Mouse (Mus musculus) left cerebral cortex, postnatal 4 days (tissue): ENCODE results near the gene Uck2. TPM values are rescaled to one million over a fixed set of nuclear protein-coding genes. Genes with fewer than 3 reads are reported as not detected.

Experiments
- DNase-seq: peaks from one replicate; pipeline ENCODE4 v3.0.0-alpha.2; 2022
- intact Hi-C: fragments of 180-260 bp; cut with DNase I; formaldehyde crosslinking; loops from one replicate; pipeline ENCODE4 v1.15.1; 2025
- total RNA-seq, 2 experiments: library from RNA; stranded (reverse); gene quantifications; 2 replicates each; pipeline ENCODE4 v1.2.3; 2021

Gene Uck2
- total RNA-seq, 2 experiments from 2014 or later: 80.8 to 85.6 TPM

DNA sequence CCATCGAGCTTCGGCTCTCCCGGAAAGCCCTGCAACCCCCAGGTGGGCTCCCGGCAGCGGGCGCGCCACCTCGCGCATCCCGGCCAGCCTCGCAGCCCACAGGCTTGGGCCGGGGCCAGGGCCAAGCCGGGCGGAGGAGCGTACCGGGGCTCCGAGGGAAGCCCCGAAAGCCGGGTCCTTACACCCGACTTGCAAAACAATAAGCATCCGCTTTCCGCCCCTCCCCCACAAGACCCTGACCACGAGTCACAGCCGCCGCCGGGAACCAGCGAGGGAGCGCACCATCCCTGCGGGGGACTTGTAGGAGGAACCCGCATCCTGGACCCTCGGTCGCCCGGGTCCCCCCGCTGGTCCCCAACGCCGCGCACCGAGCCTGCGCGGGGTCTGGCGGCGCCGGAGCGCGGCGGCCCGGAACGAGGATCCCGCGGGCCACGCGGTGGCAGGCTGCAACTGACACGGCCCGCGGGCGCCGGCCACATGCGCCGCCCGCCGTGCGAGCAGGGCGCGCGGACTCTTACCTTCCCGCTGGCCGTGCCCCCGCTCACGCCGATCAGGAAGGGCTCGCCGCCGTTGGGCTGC is 773 bp downstream of the Uck2 start:
- DNase-seq: peak; percentile 85
- intact Hi-C loops: no loop called here

DNA sequence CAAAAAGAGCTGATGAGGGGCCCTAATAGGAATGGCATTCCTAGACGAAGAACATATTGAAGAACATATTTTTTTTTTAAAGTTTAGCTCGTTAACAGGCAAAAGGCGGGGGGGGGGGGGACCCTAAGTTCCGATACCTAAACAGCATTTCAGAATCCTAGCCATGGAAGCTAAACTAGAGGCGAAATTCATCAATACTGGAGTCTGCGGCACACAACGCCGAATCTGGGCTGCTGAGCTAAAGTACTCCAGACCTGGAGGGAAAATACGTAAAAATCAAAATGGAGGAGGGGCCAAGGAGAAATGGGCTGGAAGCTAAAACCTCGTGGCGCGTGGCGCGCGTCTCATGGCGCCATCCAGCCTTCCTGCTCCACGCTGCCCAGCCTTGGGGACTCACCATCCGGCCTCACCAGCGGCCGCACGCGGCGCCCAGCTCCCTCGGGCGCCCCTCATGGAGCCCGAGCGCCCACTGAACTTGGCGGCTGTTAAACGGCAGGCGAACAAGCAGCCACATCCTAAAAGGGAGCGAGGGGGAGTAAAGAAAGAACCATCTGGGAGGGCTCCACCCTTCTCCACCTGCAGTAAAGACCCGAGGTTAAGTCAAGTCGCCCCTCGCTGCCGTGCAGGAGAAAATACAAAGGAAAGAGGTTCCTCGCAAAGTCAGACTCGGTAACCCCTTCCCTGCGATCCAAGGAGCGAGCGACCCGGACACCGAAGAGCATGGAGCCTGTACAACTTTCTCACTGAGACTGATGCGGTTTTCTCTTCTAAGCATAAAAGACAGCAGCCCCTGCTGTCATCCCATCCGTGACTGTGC is 1.5 kb downstream of the Uck2 start:
- DNase-seq: peak; percentile 55
- intact Hi-C loops: no loop called here

- intact Hi-C loops: no loop called here
- DNase-seq: no peak
These were observed 2.4 kb downstream of the Uck2 start for GRCm38 (mm10) chr1:167282768-167283167.

GRCm38 (mm10) chr1:167282112-167282511 is 3.0 kb downstream of the Uck2 start:
- intact Hi-C loops: no loop called here
- DNase-seq: no peak

DNA sequence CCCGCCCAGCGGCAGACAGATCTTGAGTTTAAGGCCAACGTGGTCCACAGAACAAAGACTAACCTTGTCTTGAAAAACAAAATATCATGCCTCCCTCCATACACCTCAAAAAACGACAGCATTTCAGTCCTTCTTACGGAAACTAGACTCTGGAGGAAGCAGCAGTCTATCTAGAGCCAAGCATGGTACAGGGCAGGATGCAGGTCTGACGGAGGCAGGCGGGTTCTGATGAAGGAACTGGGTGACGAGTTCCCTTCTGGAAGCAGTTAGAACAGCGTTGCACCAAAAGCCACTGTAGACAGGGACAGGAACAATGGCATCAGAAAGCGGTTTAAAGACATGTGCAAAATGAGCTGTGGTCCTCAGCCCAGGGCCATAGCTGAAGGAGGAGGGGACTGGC is 5.1 kb downstream of the Uck2 start:
- no peak for DNase-seq
- intact Hi-C loops: no loop called here

DNA sequence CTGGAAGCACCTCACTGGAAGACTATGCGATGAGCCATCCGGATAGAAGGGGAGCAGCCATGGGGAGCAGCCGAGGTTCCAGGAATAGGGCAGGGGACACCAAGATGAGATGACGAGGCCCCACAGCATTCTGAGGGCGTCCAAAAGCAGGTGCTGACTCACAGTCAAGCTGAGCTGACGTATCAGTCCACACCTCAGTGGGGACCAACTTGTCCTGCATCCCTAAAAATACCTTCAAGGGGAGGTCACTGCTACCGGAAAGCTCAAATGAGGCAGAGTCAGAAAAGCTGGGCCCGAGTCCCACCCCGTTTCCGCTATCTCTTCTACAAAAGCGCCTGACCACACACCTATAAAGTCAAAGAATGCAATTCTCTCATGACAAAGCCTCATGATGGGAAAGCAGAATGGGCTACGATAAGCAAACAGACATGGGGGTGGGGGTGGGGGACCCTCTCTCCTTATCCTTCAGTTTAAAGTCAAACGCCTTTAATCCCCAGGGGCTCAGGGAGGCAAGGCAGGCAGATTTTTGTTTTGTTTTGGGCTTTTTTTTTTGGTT is 5.9 kb downstream of the Uck2 start:
- intact Hi-C loops: loop anchor here (10.0 kb wide), 1 partner anchor 54 kb away; no protein-coding TSS in a partner anchor
- no peak for DNase-seq

DNA sequence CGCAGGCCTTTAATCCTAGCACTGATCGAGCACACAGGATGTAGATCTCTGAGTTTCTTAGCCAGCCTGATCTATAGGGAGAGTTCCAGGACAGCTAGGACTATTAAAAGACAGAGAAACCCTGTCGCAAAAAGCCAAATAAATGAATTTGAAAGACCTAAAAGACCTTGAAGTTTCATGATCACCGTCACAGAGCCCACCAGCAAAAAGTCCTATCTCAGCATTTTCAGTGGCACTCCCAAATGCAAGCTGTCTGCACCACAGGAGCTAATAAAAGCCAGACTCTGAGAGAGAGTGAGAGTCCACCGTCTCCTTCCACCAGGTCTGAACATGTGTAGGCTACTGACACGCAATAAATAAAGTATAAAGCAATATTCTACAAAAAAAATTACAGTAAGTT is 6.7 kb downstream of the Uck2 start:
- intact Hi-C loops: loop anchor here (10.0 kb wide), 1 partner anchor 54 kb away; no protein-coding TSS in a partner anchor

GRCm38 (mm10) chr1:167274646-167275390 is 10.3 kb downstream of the Uck2 start:
- intact Hi-C loops: loop anchor here (10.0 kb wide), 1 partner anchor 50 kb away; no protein-coding TSS in a partner anchor
- no peak for DNase-seq

More for the DNA sequence above, 6.7 kb downstream of the Uck2 start:
- DNase-seq: no peak

GRCm38 (mm10) chr1:167273380-167274163 is 11.5 kb downstream of the Uck2 start:
- intact Hi-C loops: loop anchor here (10.0 kb wide), 1 partner anchor 49 kb away; no protein-coding TSS in a partner anchor
- DNase-seq: no peak

- DNase-seq: no peak
- intact Hi-C loops: loop anchor here (10.0 kb wide), 1 partner anchor 47 kb away; no protein-coding TSS in a partner anchor
These were observed 13.3 kb downstream of the Uck2 start for GRCm38 (mm10) chr1:167271841-167272240.

DNA sequence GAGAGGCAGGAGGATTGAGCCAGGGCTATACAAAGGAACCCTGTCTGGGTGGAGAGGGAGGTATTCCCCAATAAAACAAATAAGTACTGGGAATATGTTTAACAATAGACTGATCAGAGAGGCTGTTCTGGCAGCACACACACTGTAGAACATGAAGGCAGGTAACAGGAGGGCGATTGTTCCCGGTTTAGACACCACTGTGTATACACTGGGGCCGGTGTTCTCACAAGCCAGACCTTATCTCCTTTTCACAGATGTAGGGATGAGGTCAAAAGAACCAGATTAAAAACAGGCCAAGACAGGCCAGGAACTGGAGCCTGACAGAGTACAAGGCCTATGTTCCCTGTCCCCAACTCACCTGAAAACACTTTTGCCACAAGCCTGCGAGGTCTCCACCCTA is 13.8 kb downstream of the Uck2 start:
- intact Hi-C loops: loop anchor here (10.0 kb wide), 1 partner anchor 47 kb away; no protein-coding TSS in a partner anchor
- DNase-seq: no peak

DNA sequence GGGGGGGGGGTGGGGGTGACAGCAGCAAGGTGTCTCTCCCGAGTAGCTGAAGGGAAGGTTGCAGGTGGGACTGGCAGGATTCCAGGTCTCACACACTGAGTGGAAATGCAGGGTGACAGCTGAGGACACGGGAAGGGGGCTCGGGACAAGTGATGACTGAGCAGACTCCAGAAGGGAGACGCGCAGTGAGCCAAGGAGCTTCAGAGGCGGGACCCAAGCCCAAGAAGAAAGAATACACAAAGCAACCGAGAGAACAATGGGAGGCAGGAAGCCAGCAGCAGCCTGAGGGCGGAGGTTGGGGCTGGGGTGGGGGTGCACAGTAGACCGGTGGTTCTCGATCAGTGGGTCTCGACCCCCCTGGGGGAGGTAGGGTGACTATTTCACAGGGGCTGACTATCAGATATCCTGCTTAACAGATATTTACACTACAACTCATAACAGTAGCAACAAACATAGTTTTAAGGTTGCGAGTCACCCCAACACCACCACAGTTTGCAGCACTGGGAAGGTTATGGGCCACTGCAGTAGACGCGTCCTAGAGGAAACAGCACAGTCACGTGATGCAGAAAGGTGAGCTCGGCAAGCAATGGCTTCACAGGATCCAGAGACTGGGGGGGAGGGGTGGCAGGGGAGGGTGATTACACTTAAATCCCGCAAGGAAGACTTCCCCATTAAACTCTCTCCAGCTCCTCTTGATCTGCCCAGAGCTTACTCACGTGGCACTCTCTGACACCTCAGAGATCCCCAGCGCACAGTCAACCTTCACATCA is 14.6 kb downstream of the Uck2 start:
- peak; percentile 71 for DNase-seq
- intact Hi-C loops: loop anchor here (10.0 kb wide), 1 partner anchor 46 kb away; no protein-coding TSS in a partner anchor

- peak; percentile 83 for DNase-seq
- intact Hi-C loops: loop anchor here (10.0 kb wide), 1 partner anchor 45 kb away; no protein-coding TSS in a partner anchor
These were observed 15.3 kb downstream of the Uck2 start for GRCm38 (mm10) chr1:167269856-167270270.

DNA sequence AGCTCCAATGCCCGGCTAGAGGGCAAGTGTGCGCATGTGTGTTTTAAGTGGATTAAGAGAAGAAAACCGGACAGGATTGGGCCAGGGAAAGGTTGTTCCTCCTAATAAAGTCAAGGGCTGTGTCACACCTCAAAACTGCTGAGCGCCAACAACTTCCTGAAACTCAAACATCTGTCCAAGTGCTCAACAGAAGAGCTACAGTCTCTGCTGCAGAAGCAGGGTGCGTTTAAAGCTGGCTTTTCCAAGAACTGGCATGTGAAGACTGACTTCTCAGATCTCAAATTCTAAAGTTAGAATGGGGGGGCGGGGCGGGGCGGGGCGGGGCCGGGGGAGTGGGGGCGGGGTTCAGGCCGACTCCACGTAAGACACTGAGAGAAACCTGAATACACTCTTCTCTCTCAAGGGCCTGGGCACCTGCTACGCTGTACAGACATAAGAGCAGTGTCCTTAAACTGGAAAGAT is 15.7 kb downstream of the Uck2 start:
- intact Hi-C loops: no loop called here

DNA sequence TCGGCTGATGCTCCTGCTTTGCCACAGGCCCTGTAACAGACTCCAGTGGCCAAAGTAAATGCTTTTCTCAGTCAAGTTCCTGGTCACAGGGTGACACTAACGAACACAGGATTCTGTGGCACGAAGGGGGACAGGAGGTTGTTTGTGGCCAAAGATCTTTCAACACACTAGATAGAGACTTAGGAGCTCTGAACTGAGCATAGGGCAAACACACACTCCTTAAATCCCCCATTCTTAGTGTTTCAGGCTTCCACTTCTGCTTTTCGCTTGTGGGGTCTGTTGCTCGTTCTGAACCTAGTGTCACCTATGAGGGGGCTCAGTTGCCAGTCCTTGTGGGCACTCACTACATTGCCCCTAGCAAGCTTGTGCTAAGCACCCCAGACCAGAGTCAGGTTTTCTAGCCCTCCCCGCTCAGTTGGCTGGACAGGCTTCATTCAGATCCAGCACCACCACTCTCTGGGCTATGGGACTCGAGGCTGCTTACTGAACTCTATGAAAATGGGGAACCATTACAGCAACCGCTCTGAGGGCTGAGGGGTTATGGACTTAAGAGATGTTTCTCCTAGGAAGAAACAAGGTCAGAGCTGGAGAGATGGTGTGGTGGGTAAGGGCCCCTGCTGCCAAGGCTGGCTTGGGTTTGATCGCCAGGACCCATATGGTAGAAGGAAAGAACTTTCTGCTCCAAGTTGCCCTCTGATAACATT is 16.6 kb downstream of the Uck2 start:
- intact Hi-C loops: no loop called here
- no peak for DNase-seq

More for the DNA sequence above, 15.7 kb downstream of the Uck2 start:
- DNase-seq: no peak

- DNase-seq: no peak
- intact Hi-C loops: no loop called here
These were observed 18.4 kb downstream of the Uck2 start for GRCm38 (mm10) chr1:167266720-167267119.

- intact Hi-C loops: no loop called here
- no peak for DNase-seq
These were observed 19.8 kb downstream of the Uck2 start for GRCm38 (mm10) chr1:167265366-167265765.

DNA sequence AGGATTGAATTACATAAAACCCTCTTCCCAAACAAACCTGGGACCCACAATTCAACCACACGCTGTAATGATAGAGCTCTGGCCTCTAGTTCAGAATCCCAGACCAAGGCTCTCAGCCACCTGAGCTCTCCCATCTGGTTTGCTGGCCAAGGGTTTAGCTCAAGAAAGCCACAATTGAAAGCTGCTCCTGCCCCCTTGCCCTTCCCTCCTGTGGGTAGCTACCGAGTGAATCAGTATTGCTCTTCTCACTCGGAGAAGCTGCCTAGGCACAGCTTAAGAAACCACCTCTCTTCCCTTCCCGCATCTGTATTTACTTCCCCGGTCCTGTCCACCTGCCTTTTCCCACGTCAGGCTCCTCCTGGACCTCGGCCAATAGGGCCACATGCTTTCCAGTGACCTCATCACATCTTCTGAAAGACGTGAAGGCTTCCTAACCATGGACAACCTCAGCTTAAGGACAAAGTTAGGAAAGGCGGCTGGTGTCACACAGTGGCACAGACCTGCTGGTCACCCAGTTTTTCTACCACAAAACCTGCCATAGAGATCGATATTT is 22.6 kb downstream of the Uck2 start:
- intact Hi-C loops: no loop called here

More for the DNA sequence above, 22.6 kb downstream of the Uck2 start:
- DNase-seq: no peak
